Mouse (Mus musculus) common myeloid progenitor, adult 5-6 weeks (primary cell): Measurements from ENCODE around the gene Clip4. TPM values are rescaled to one million over a fixed set of nuclear protein-coding genes. Genes with fewer than 3 reads are reported as not detected.

ENCODE experiments used
- ATAC-seq: replicated peaks from 2 replicates; pipeline ENCODE4 v1.8.0; 2016; ENCODE audit warnings: low read depth, mild to moderate bottlenecking, moderate TSS enrichment, inconsistent platforms; ENCODE audit not compliant: poor library complexity, severe bottlenecking
- total RNA-seq: library from RNA; stranded (forward); fragments of 200-1000, 187-1606 nt; gene quantifications from 2 replicates; pipeline ENCODE4 v1.2.3, GENCODE M21; 2017

Gene Clip4
- total RNA-seq, 1 experiment from 2014 or later: not detected

- ATAC-seq: no peak
These were observed 101.3 kb downstream of the Clip4 start for GRCm38 (mm10) chr17:71869372-71870231.

GRCm38 (mm10) chr17:71870232-71870621 lies 102.0 kb downstream of the Clip4 start:
- ATAC-seq: no peak

GRCm38 (mm10) chr17:71870641-71871040 lies 102.4 kb downstream of the Clip4 start:
- ATAC-seq: no peak

GRCm38 (mm10) chr17:71871981-71872380 lies 103.7 kb downstream of the Clip4 start:
- ATAC-seq: no peak

GRCm38 (mm10) chr17:71872976-71873375 lies 104.7 kb downstream of the Clip4 start:
- peak; percentile 71; the same call in 1 of the 2 replicates for ATAC-seq

- peak; percentile 66 for ATAC-seq
These were observed 105.8 kb downstream of the Clip4 start for GRCm38 (mm10) chr17:71874077-71874476.

GRCm38 (mm10) chr17:71874795-71875194 lies 106.5 kb downstream of the Clip4 start:
- no peak for ATAC-seq

GRCm38 (mm10) chr17:71875492-71875891 lies 107.2 kb downstream of the Clip4 start:
- ATAC-seq: no peak

GRCm38 (mm10) chr17:71881369-71881768 lies 113.1 kb downstream of the Clip4 start:
- ATAC-seq: no peak

- ATAC-seq: 0 out of 2 replicates have a peak, but pooled peaks have one; percentile 54
These were observed 140.8 kb downstream of the Clip4 start for GRCm38 (mm10) chr17:71909107-71909506.

- ATAC-seq: peak; percentile 42; the same call in 1 of the 2 replicates
These were observed 144.9 kb downstream of the Clip4 start for GRCm38 (mm10) chr17:71913188-71913587.

Other genes with a start within 250 kb of the Clip4 start
- 90.5 and 91.4 TPM in 2 replicates for gene Ndc80, start 241.6 kb upstream of the Clip4 start, total RNA-seq
- gene Spdya, start 216.4 kb upstream of the Clip4 start, total RNA-seq: not detected in 2 replicates
- 344 and 391 TPM in 2 replicates for gene Wdr43, start 152.6 kb upstream of the Clip4 start, total RNA-seq
- gene Togaram2, start 95.2 kb upstream of the Clip4 start, total RNA-seq: not detected in 2 replicates
- gene Pcare, start 15.6 kb upstream of the Clip4 start, total RNA-seq: not detected in 2 replicates